Mouse (Mus musculus) A20 (cell line): Measurements from ENCODE around the gene Sfxn5.

Experiments
- DNase-seq: peaks from one replicate; pipeline ENCODE4 v3.0.0-alpha.2; 2011; ENCODE audit warnings: low read depth, low spot score

Gene Sfxn5

GRCm38 (mm10) chr6:85288193-85288857 is 44.9 kb downstream of the Sfxn5 start:
- DNase-seq: no peak

GRCm38 (mm10) chr6:85286283-85287047 is 46.8 kb downstream of the Sfxn5 start:
- no peak for DNase-seq

GRCm38 (mm10) chr6:85280871-85281270 is 52.4 kb downstream of the Sfxn5 start:
- DNase-seq: no peak

GRCm38 (mm10) chr6:85276571-85276970 is 56.7 kb downstream of the Sfxn5 start:
- no peak for DNase-seq

GRCm38 (mm10) chr6:85272436-85272835 is 60.8 kb downstream of the Sfxn5 start:
- no peak for DNase-seq

GRCm38 (mm10) chr6:85266060-85266459 is 67.2 kb downstream of the Sfxn5 start:
- no peak for DNase-seq

- no peak for DNase-seq
Observed at GRCm38 (mm10) chr6:85264982-85265518, 68.2 kb downstream of the Sfxn5 start.

GRCm38 (mm10) chr6:85262865-85263515 is 70.2 kb downstream of the Sfxn5 start:
- peak; percentile 49 for DNase-seq

GRCm38 (mm10) chr6:85259094-85259630 is 74.1 kb downstream of the Sfxn5 start:
- no peak for DNase-seq

GRCm38 (mm10) chr6:85255578-85255977 is 77.6 kb downstream of the Sfxn5 start:
- DNase-seq: no peak

GRCm38 (mm10) chr6:85253994-85254541 is 79.2 kb downstream of the Sfxn5 start:
- no peak for DNase-seq

GRCm38 (mm10) chr6:85253275-85253674 is 79.9 kb downstream of the Sfxn5 start:
- DNase-seq: peak; percentile 13

GRCm38 (mm10) chr6:85252251-85253058 is 80.8 kb downstream of the Sfxn5 start:
- no peak for DNase-seq

- DNase-seq: no peak
Observed at GRCm38 (mm10) chr6:85250811-85251241, 82.4 kb downstream of the Sfxn5 start.

- no peak for DNase-seq
Observed at GRCm38 (mm10) chr6:85249821-85250220, 83.4 kb downstream of the Sfxn5 start.

- DNase-seq: peak; percentile 64
Observed at GRCm38 (mm10) chr6:85239044-85239489, 94.2 kb downstream of the Sfxn5 start.

- DNase-seq: no peak
Observed at GRCm38 (mm10) chr6:85237595-85238337, 95.5 kb downstream of the Sfxn5 start.

- peak; percentile 48 for DNase-seq
Observed at GRCm38 (mm10) chr6:85237001-85237400, 96.2 kb downstream of the Sfxn5 start.

GRCm38 (mm10) chr6:85234796-85235195 is 98.4 kb downstream of the Sfxn5 start:
- DNase-seq: no peak
